31 mouse cellular contexts compared by ENCODE assay signal in genomic region chr8:13063112-13063511, GRCm38 (mm10). TPM values are rescaled to one million over a fixed set of nuclear protein-coding genes. Genes with fewer than 3 reads are reported as not detected.
A peak's percentile ranks its signal among the peaks of the same experiment; 100 is the strongest.
DNase-seq lines count a peak whose midpoint lies in the region; ATAC-seq and TF ChIP-seq lines count a peak whose summit lies in the region.
"Had no signal": no experiment of that assay in that cellular context is flagged by ENCODE, and none has a peak within 500 bp of the region (broad histone marks: within the 10 kb centered on the region; RNA-seq: fewer than 3 reads in every experiment).

No protein-coding gene starts in this region.

- peak overlapping the region; percentile 64 for H3K4me2 ChIP-seq in liver, postnatal 0 days (ENCODE audit: low read depth, low read length)
- H3K4me2 ChIP-seq in lung, embryonic 14.5 days = no peak overlapping the region
- H3K4me2 ChIP-seq: embryonic facial prominence, embryonic 12.5 days; forebrain, embryonic 15.5 days; heart, embryonic 12.5 days; hindbrain, embryonic 14.5 days; limb, embryonic 13.5 days; stomach, embryonic 15.5 days had no signal

- ATAC-seq in liver, postnatal 0 days = no peak
- no peak for ATAC-seq in lung, embryonic 14.5 days (ENCODE audit: insufficient read depth)
- ATAC-seq: forebrain, embryonic 15.5 days had no signal

- no peak overlapping the region for H3K4me3 ChIP-seq in liver, postnatal 0 days (ENCODE audit: low read depth, low read length)
- H3K4me3 ChIP-seq in lung, embryonic 14.5 days (ENCODE audit: low read depth, low read length) = no peak overlapping the region
- H3K4me3 ChIP-seq: embryonic facial prominence, embryonic 12.5 days; forebrain, embryonic 15.5 days; heart, embryonic 12.5 days; layer of hippocampus, adult 2 months; left cerebral cortex, adult 2 months; limb, embryonic 13.5 days; stomach, embryonic 15.5 days had no signal

- H3K9me3 ChIP-seq in liver, postnatal 0 days (ENCODE audit: low read length) = no peaks in the 10 kb centered on the region
- no peaks in the 10 kb centered on the region for H3K9me3 ChIP-seq in lung, embryonic 14.5 days (ENCODE audit: low read depth, low read length)
- H3K9me3 ChIP-seq: embryonic facial prominence, embryonic 12.5 days; forebrain, embryonic 15.5 days; heart, embryonic 12.5 days; limb, embryonic 13.5 days; stomach, embryonic 15.5 days had no signal

- no peak for TF ChIP-seq EP300 in liver, postnatal 0 days (IDR thresholded peaks at IDR 0.05; ENCODE audit: low read depth)

- DNase-seq in liver, postnatal 0 days = no peak
- no peak for DNase-seq in liver
- DNase-seq in lung, embryonic 14.5 days = peak; percentile 21
- DNase-seq in lung, postnatal 25 days (ENCODE audit: low spot score) = peak; percentile 61
- peak; percentile 42 for DNase-seq in yolk sac, embryonic 10.5 days (ENCODE audit: low spot score)
- DNase-seq in ovary, postnatal 10 days (ENCODE audit: low spot score) = no peak
- DNase-seq in adrenal gland, adult (ENCODE audit: inconsistent age in 2 of 2, low spot score in 1 of 2) = no peak
- DNase-seq in embryo, embryonic 10 days (ENCODE audit: low spot score) = no peak
- DNase-seq: adrenal gland, postnatal 36 days; cerebellum, adult 2 months; cerebellum, postnatal 25 days; gastrocnemius, postnatal 25 days; heart, adult 18-20 months; kidney, adult 9 months; kidney, postnatal 25 days; midbrain, embryonic 14.5 days; retina, postnatal 1 day; right cerebral cortex, postnatal 14 days; thymus, adult 2 months; thymus, postnatal 36 days had no signal

- H3K36me3 ChIP-seq in liver, postnatal 0 days (replicated peaks; ENCODE audit: insufficient read depth, low read length) = peaks cover 3% of the 10 kb centered on the region; the same call in 1 of the 2 replicates
- H3K36me3 ChIP-seq in lung, embryonic 14.5 days (ENCODE audit: insufficient read depth) = no peaks in the 10 kb centered on the region
- H3K36me3 ChIP-seq: embryonic facial prominence, embryonic 12.5 days; forebrain, embryonic 15.5 days; heart, embryonic 12.5 days; limb, embryonic 13.5 days; stomach, embryonic 15.5 days had no signal

- no peaks in the 10 kb centered on the region for H3K27me3 ChIP-seq in liver, postnatal 0 days (ENCODE audit: insufficient read depth, low read length)
- no peaks in the 10 kb centered on the region for H3K27me3 ChIP-seq in lung, embryonic 14.5 days (ENCODE audit: insufficient read depth, low read length)
- H3K27me3 ChIP-seq: embryonic facial prominence, embryonic 12.5 days; forebrain, embryonic 15.5 days; limb, embryonic 13.5 days; stomach, embryonic 15.5 days had no signal

- H3K27ac ChIP-seq in liver, postnatal 0 days (ENCODE audit: low read depth) = no peak overlapping the region
- no peak overlapping the region for H3K27ac ChIP-seq in lung, embryonic 14.5 days (ENCODE audit: low read depth)
- H3K27ac ChIP-seq: embryonic facial prominence, embryonic 12.5 days; forebrain, embryonic 15.5 days; hindbrain, embryonic 14.5 days; layer of hippocampus, adult 2 months; left cerebral cortex, adult 2 months; limb, embryonic 13.5 days; liver, embryonic 14.5 days; stomach, embryonic 15.5 days had no signal

- WGBS in liver, postnatal 0 days (ENCODE audit: insufficient replicate concordance) = 58% methylated on average over 16 of the region's 16 CpGs
- WGBS in lung, embryonic 14.5 days = 45% methylated on average over 16 of the region's 16 CpGs

- H3K4me1 ChIP-seq in liver, postnatal 0 days (ENCODE audit: insufficient read depth) = peaks cover 14% of the 10 kb centered on the region
- H3K4me1 ChIP-seq in lung, embryonic 14.5 days (ENCODE audit: insufficient read depth) = no peaks in the 10 kb centered on the region
- H3K4me1 ChIP-seq: embryonic facial prominence, embryonic 12.5 days; heart, embryonic 12.5 days; stomach, embryonic 15.5 days had no signal

- no peak overlapping the region for H3K9ac ChIP-seq in liver, postnatal 0 days (replicated peaks)
- no peak overlapping the region for H3K9ac ChIP-seq in lung, embryonic 14.5 days
- H3K9ac ChIP-seq: embryonic facial prominence, embryonic 12.5 days; forebrain, embryonic 15.5 days; heart, embryonic 12.5 days; hindbrain, embryonic 14.5 days; limb, embryonic 13.5 days; liver, embryonic 14.5 days; stomach, embryonic 15.5 days had no signal

- no peak for TF ChIP-seq CTCF in liver, postnatal 0 days (IDR thresholded peaks at IDR 0.05; ENCODE audit: low read depth)
- TF ChIP-seq CTCF in lung, embryonic 14.5 days (IDR thresholded peaks at IDR 0.05; ENCODE audit: low read depth) = no peak

RNA-seq across cellular contexts. Expression of gene Proz, which starts 2.4 kb away (rescaled TPM):
- polyA plus RNA-seq in liver, postnatal 0 days (2015; fragmentation: Nextera tagmentation; extraction: Ambion mirVana) = 93.8 and 97.1 TPM in 2 replicates
- 0.29 and 0.38 TPM in 2 replicates for polyA plus RNA-seq in lung, embryonic 14.5 days (2014; fragmentation: Nextera tagmentation; extraction: Ambion mirVana)

RNA-seq across cellular contexts. Expression of gene F10, which starts 26.0 kb away (rescaled TPM):
- polyA plus RNA-seq in liver, postnatal 0 days (2015; fragmentation: Nextera tagmentation; extraction: Ambion mirVana) = 531 and 542 TPM in 2 replicates
- polyA plus RNA-seq in lung, embryonic 14.5 days (2014; fragmentation: Nextera tagmentation; extraction: Ambion mirVana) = 0.88 and 1.1 TPM in 2 replicates
- polyA plus RNA-seq: cerebellum, adult 2 months; neural tube, embryonic 14.5 days had no signal

RNA-seq across cellular contexts. Expression of gene F7, which starts 37.3 kb away (rescaled TPM):
- polyA plus RNA-seq in liver, postnatal 0 days (2015; fragmentation: Nextera tagmentation; extraction: Ambion mirVana) = 35.1 and 36.0 TPM in 2 replicates
- 0.09 TPM in 1 of 2 replicates, not detected in the other for polyA plus RNA-seq in lung, embryonic 14.5 days (2014; fragmentation: Nextera tagmentation; extraction: Ambion mirVana)
- polyA plus RNA-seq: embryonic facial prominence, embryonic 12.5 days; heart, postnatal 0 days; hindbrain, embryonic 14.5 days; limb, embryonic 13.5 days; midbrain, embryonic 14.5 days; neural tube, embryonic 14.5 days had no signal

RNA-seq across cellular contexts. Expression of gene Pcid2, which starts 42.1 kb away (rescaled TPM):
- 6.7 and 8.8 TPM in 2 replicates for polyA plus RNA-seq in liver, postnatal 0 days (2015; fragmentation: Nextera tagmentation; extraction: Ambion mirVana)
- polyA plus RNA-seq in lung, embryonic 14.5 days (2014; fragmentation: Nextera tagmentation; extraction: Ambion mirVana) = 39.2 and 40.0 TPM in 2 replicates

RNA-seq across cellular contexts. Expression of gene Cul4a, which starts 42.3 kb away (rescaled TPM):
- polyA plus RNA-seq in liver, postnatal 0 days (2015; fragmentation: Nextera tagmentation; extraction: Ambion mirVana) = 60.5 and 62.9 TPM in 2 replicates
- polyA plus RNA-seq in lung, embryonic 14.5 days (2014; fragmentation: Nextera tagmentation; extraction: Ambion mirVana) = 93.2 and 98.9 TPM in 2 replicates

Comparison
In these comparisons a context has a peak if more than half of its experiments do, and no peak if none do; other contexts are left out.
1. DNase-seq: peak in lung, embryonic 14.5 days (single experiment), lung, postnatal 25 days (single experiment) and yolk sac, embryonic 10.5 days (single experiment); none in liver, postnatal 0 days (single experiment), liver (single experiment), ovary, postnatal 10 days (single experiment), adrenal gland, adult (0 of 2) and embryo, embryonic 10 days (single experiment).
2. RNA of gene Proz, which starts 2.4 kb away (polyA plus RNA-seq): 93.8 to 97.1 TPM in liver, postnatal 0 days; 0.29 to 0.38 TPM in lung, embryonic 14.5 days; every median in the first group is over 10 times any median in the second.
3. RNA of gene F10, which starts 26.0 kb away (polyA plus RNA-seq): 531 to 542 TPM in liver, postnatal 0 days; 0.88 to 1.1 TPM in lung, embryonic 14.5 days; every median in the first group is over 100 times any median in the second.
4. RNA of gene F7, which starts 37.3 kb away (polyA plus RNA-seq): 35.1 to 36.0 TPM in liver, postnatal 0 days; 0.09 TPM in lung, embryonic 14.5 days; every median in the first group is over 10 times any median in the second.